ENCODE assay signal across 16 mouse cellular contexts in the genomic region with DNA sequence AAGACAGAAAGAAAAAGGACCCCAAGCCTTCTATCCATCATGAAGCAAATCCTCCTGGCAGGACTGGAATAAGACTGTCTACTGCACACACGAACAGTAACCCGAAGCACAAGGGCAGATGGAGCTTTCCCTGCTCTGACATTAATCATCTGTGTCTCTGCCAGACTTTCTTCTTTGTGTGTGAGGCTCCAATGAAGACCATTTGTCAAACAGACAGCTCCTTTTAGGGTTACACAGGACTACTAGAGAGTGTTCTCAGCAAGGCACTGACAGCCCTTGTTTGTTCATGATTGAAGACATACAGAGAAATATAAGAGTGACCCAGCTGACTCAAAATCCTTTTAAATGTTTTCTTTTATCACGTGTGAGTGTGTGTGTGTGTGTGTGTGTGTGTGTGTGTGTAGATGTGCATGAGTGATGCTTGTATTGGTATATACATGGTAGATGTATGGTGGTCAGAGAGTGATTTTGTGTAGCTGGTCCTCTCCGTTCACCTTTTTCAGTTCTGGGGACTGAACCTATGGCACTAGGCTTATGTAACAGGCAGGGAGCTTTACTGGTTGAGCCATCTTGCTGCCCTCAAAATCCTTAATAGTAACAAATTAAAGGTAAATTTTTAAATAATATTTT. TPM values are rescaled to one million over a fixed set of nuclear protein-coding genes. Genes with fewer than 3 reads are reported as not detected.
DNase-seq lines count a peak whose midpoint lies in the region; ATAC-seq and TF ChIP-seq lines count a peak whose summit lies in the region.
"Had no signal": no experiment of that assay in that cellular context is flagged by ENCODE, and none has a peak within 500 bp of the region (broad histone marks: within the 10 kb centered on the region; RNA-seq: fewer than 3 reads in every experiment).

No protein-coding gene starts in this region.

- H3K9ac ChIP-seq in embryonic facial prominence, embryonic 11.5 days (replicated peaks; ENCODE audit: low read length), result no peak overlapping the region
- no peak overlapping the region for H3K9ac ChIP-seq in MEL (ENCODE audit: control insufficient read depth, low read depth, low read length, poor library complexity, severe bottlenecking)
- no peak overlapping the region for H3K9ac ChIP-seq in forebrain, embryonic 16.5 days (replicated peaks; ENCODE audit: low read depth, low read length)
- H3K9ac ChIP-seq in neural tube, embryonic 11.5 days (ENCODE audit: low read length), result no peak overlapping the region
- H3K9ac ChIP-seq: embryonic facial prominence, embryonic 12.5 days; heart, embryonic 13.5 days had no signal

- no peak for TF ChIP-seq CTCF in MEL (IDR thresholded peaks at IDR 0.05 in 2 of 3, conservative IDR thresholded peaks at IDR 0.05 in 1 of 3; ENCODE audit: control insufficient read depth in 1 of 3, insufficient read depth in 1 of 3, low read depth in 2 of 3, low read length in 3 of 3, poor library complexity in 1 of 3, severe bottlenecking in 1 of 3)

- H3K4me1 ChIP-seq in embryonic facial prominence, embryonic 11.5 days (ENCODE audit: control insufficient read depth, insufficient read depth, low read length), result no peaks in the 10 kb centered on the region
- no peaks in the 10 kb centered on the region for H3K4me1 ChIP-seq in embryonic facial prominence, embryonic 10.5 days
- no peaks in the 10 kb centered on the region for H3K4me1 ChIP-seq in MEL (ENCODE audit: control insufficient read depth in 1 of 2, insufficient read depth in 2 of 2, low read length in 2 of 2)
- H3K4me1 ChIP-seq in forebrain, embryonic 16.5 days (replicated peaks; ENCODE audit: control insufficient read depth, insufficient read depth, low read length), result 0 out of 2 replicates have a peak, but pooled peaks cover 3% of the 10 kb centered on the region
- peaks cover 11% of the 10 kb centered on the region; the same call in 1 of the 2 replicates for H3K4me1 ChIP-seq in neural tube, embryonic 11.5 days (ENCODE audit: control insufficient read depth, insufficient read depth, low read length)
- H3K4me1 ChIP-seq: embryonic facial prominence, embryonic 12.5 days had no signal

- no peak for DNase-seq in embryonic facial prominence, embryonic 11.5 days (ENCODE audit: low spot score)
- no peak for DNase-seq in embryonic facial prominence, embryonic 10.5 days (ENCODE audit: low spot score)
- DNase-seq in MEL (ENCODE audit: low read depth, low spot score), result no peak
- peak; percentile 51 for DNase-seq in neural tube, embryonic 11.5 days (ENCODE audit: low spot score)
- DNase-seq in spleen, postnatal 14 days (ENCODE audit: low spot score in 2 of 2), result no peak
- no peak for DNase-seq in urinary bladder, postnatal 14 days (ENCODE audit: low spot score)
- DNase-seq in urinary bladder, postnatal 10 days (ENCODE audit: low spot score), result no peak
- DNase-seq: adrenal gland, adult 8-10 months; gastrocnemius, adult 2 months; liver; lung, postnatal 4 days; retina, postnatal 1 day had no signal

- H3K4me2 ChIP-seq in embryonic facial prominence, embryonic 11.5 days (ENCODE audit: low read depth, low read length), result no peak overlapping the region
- H3K4me2 ChIP-seq in forebrain, embryonic 16.5 days (ENCODE audit: low read length), result no peak overlapping the region
- H3K4me2 ChIP-seq in neural tube, embryonic 11.5 days (ENCODE audit: low read depth), result no peak overlapping the region
- H3K4me2 ChIP-seq: embryonic facial prominence, embryonic 12.5 days; heart, embryonic 13.5 days had no signal

- TF ChIP-seq EP300 in MEL (IDR thresholded peaks at IDR 0.05; ENCODE audit: low read depth in 1 of 2, low read length in 2 of 2), result no peak

- H3K36me3 ChIP-seq in embryonic facial prominence, embryonic 11.5 days (replicated peaks; ENCODE audit: control insufficient read depth, insufficient read depth, low read depth, low read length), result no peaks in the 10 kb centered on the region
- no peaks in the 10 kb centered on the region for H3K36me3 ChIP-seq in embryonic facial prominence, embryonic 10.5 days (replicated peaks)
- H3K36me3 ChIP-seq in MEL (ENCODE audit: control insufficient read depth in 1 of 2, insufficient read depth in 2 of 2, low read length in 2 of 2), result peaks cover 2 to 16% of the 10 kb centered on the region in 2 experiments
- H3K36me3 ChIP-seq in forebrain, embryonic 16.5 days (ENCODE audit: control insufficient read depth, insufficient read depth), result no peaks in the 10 kb centered on the region
- no peaks in the 10 kb centered on the region for H3K36me3 ChIP-seq in neural tube, embryonic 11.5 days (ENCODE audit: control insufficient read depth, insufficient read depth, low read length)
- H3K36me3 ChIP-seq: embryonic facial prominence, embryonic 12.5 days; heart, embryonic 13.5 days had no signal

- ATAC-seq in embryonic facial prominence, embryonic 11.5 days (replicated peaks; ENCODE audit: insufficient number of reproducible peaks, low FRiP score, low TSS enrichment, low read depth), result 0 out of 2 replicates have a peak, but pooled peaks have one; percentile 62
- ATAC-seq in forebrain, embryonic 16.5 days, result peak; percentile 54
- ATAC-seq in neural tube, embryonic 11.5 days (ENCODE audit: insufficient read depth, low FRiP score, low TSS enrichment), result peak; percentile 88
- ATAC-seq: intestine, embryonic 16.5 days had no signal

- no peak for TF ChIP-seq RAD21 in MEL (IDR thresholded peaks at IDR 0.05; ENCODE audit: low read depth, low read length)

- H3K9me3 ChIP-seq in embryonic facial prominence, embryonic 11.5 days (replicated peaks; ENCODE audit: control insufficient read depth, low read length), result no peaks in the 10 kb centered on the region
- no peaks in the 10 kb centered on the region for H3K9me3 ChIP-seq in embryonic facial prominence, embryonic 10.5 days
- H3K9me3 ChIP-seq in MEL (replicated peaks; ENCODE audit: insufficient read depth, low read length), result no peaks in the 10 kb centered on the region
- no peaks in the 10 kb centered on the region for H3K9me3 ChIP-seq in forebrain, embryonic 16.5 days (ENCODE audit: control insufficient read depth, low read length)
- H3K9me3 ChIP-seq in neural tube, embryonic 11.5 days (ENCODE audit: control insufficient read depth, low read length), result no peaks in the 10 kb centered on the region
- H3K9me3 ChIP-seq: embryonic facial prominence, embryonic 12.5 days; heart, embryonic 13.5 days had no signal

- no peak overlapping the region for H3K27ac ChIP-seq in embryonic facial prominence, embryonic 11.5 days (replicated peaks; ENCODE audit: low read depth, low read length)
- H3K27ac ChIP-seq in embryonic facial prominence, embryonic 10.5 days (replicated peaks), result no peak overlapping the region
- H3K27ac ChIP-seq in MEL (ENCODE audit: control insufficient read depth, low read depth, low read length), result no peak overlapping the region
- no peak overlapping the region for H3K27ac ChIP-seq in forebrain, embryonic 16.5 days (ENCODE audit: low read length)
- H3K27ac ChIP-seq in neural tube, embryonic 11.5 days (ENCODE audit: low read depth, low read length), result no peak overlapping the region
- H3K27ac ChIP-seq: embryonic facial prominence, embryonic 12.5 days; gastrocnemius, adult 2 months; heart, embryonic 13.5 days had no signal

- WGBS in embryonic facial prominence, embryonic 11.5 days, result 56% methylated on average over 4 of the region's 4 CpGs
- WGBS in embryonic facial prominence, embryonic 10.5 days, result 72% methylated on average over 4 of the region's 4 CpGs
- WGBS in forebrain, embryonic 16.5 days, result 49% methylated on average over 4 of the region's 4 CpGs
- WGBS in neural tube, embryonic 11.5 days, result 12% methylated on average over 4 of the region's 4 CpGs

- no peak for TF ChIP-seq POLR2A in MEL (IDR thresholded peaks at IDR 0.05; ENCODE audit: control insufficient read depth in 1 of 2, insufficient read depth in 1 of 2, low read depth in 1 of 2, low read length in 2 of 2, poor library complexity in 1 of 2)

- H3K79me2 ChIP-seq in MEL (ENCODE audit: control insufficient read depth, insufficient read depth, low read length, poor library complexity), result 0 out of 2 replicates have a peak, but pooled peaks cover 4% of the 10 kb centered on the region

- H3K27me3 ChIP-seq in embryonic facial prominence, embryonic 11.5 days (ENCODE audit: control insufficient read depth, insufficient read depth, low read length), result no peaks in the 10 kb centered on the region
- no peaks in the 10 kb centered on the region for H3K27me3 ChIP-seq in embryonic facial prominence, embryonic 10.5 days (replicated peaks; ENCODE audit: low read depth, poor library complexity, severe bottlenecking)
- no peaks in the 10 kb centered on the region for H3K27me3 ChIP-seq in MEL (ENCODE audit: control insufficient read depth in 1 of 2, insufficient read depth in 2 of 2, low read length in 2 of 2)
- no peaks in the 10 kb centered on the region for H3K27me3 ChIP-seq in forebrain, embryonic 16.5 days (replicated peaks; ENCODE audit: control insufficient read depth, insufficient read depth, low read length)
- H3K27me3 ChIP-seq in neural tube, embryonic 11.5 days (ENCODE audit: control insufficient read depth, insufficient read depth, low read length), result no peaks in the 10 kb centered on the region
- H3K27me3 ChIP-seq: embryonic facial prominence, embryonic 12.5 days; heart, embryonic 13.5 days had no signal

- no peak overlapping the region for H3K4me3 ChIP-seq in embryonic facial prominence, embryonic 11.5 days (ENCODE audit: low read depth, low read length)
- H3K4me3 ChIP-seq in embryonic facial prominence, embryonic 10.5 days, result no peak overlapping the region
- H3K4me3 ChIP-seq in MEL (ENCODE audit: control insufficient read depth in 1 of 2, insufficient read depth in 1 of 2, low read depth in 2 of 2, low read length in 2 of 2), result no peak overlapping the region
- no peak overlapping the region for H3K4me3 ChIP-seq in forebrain, embryonic 16.5 days (replicated peaks; ENCODE audit: low read length)
- no peak overlapping the region for H3K4me3 ChIP-seq in neural tube, embryonic 11.5 days (ENCODE audit: low read depth, low read length)
- H3K4me3 ChIP-seq: embryonic facial prominence, embryonic 12.5 days; gastrocnemius, adult 2 months; heart, embryonic 13.5 days had no signal

RNA-seq across cellular contexts. Expression of a gene that starts 21.8 kb away (rescaled TPM):
- 4.9 and 5.1 TPM in 2 replicates for polyA plus RNA-seq in embryonic facial prominence, embryonic 11.5 days (2014; fragmentation: Nextera tagmentation; extraction: Ambion mirVana)
- polyA plus RNA-seq in embryonic facial prominence, embryonic 10.5 days (2016; fragmentation: Nextera tagmentation; extraction: Ambion mirVana), result 2.7 and 3.9 TPM in 2 replicates
- 22.2 and 30.2 TPM in 2 replicates for total RNA-seq in MEL (2012; rRNA removed)
- polyA plus RNA-seq in MEL (2012; ENCODE audit: insufficient read depth in 1 of 2, insufficient read length in 2 of 2, low read depth in 1 of 2, low replicate concordance in 2 of 2, missing spikeins in 1 of 2), result 10 to 100 TPM in 1 of 2 experiments, not detected in 1; 32.0 TPM
- 10.2 and 10.5 TPM in 2 replicates for polyA plus RNA-seq in forebrain, embryonic 16.5 days (2015; fragmentation: Nextera tagmentation; extraction: Ambion mirVana)
- polyA plus RNA-seq in neural tube, embryonic 11.5 days (2014; fragmentation: Nextera tagmentation; extraction: Ambion mirVana), result 7.1 and 9.0 TPM in 2 replicates

RNA-seq across cellular contexts. Expression of a gene that starts 37.0 kb away (rescaled TPM):
- polyA plus RNA-seq in embryonic facial prominence, embryonic 11.5 days (2014; fragmentation: Nextera tagmentation; extraction: Ambion mirVana), result 62.8 and 66.9 TPM in 2 replicates
- 60.6 and 64.6 TPM in 2 replicates for polyA plus RNA-seq in embryonic facial prominence, embryonic 10.5 days (2016; fragmentation: Nextera tagmentation; extraction: Ambion mirVana)
- total RNA-seq in MEL (2012; rRNA removed), result 52.4 and 65.0 TPM in 2 replicates
- polyA plus RNA-seq in MEL (2012; ENCODE audit: insufficient read depth in 1 of 2, insufficient read length in 2 of 2, low read depth in 1 of 2, low replicate concordance in 2 of 2, missing spikeins in 1 of 2), result 100 to 1,000 TPM in 1 of 2 experiments, not detected in 1; 107 TPM
- 83.0 and 83.1 TPM in 2 replicates for polyA plus RNA-seq in forebrain, embryonic 16.5 days (2015; fragmentation: Nextera tagmentation; extraction: Ambion mirVana)
- 71.2 and 78.0 TPM in 2 replicates for polyA plus RNA-seq in neural tube, embryonic 11.5 days (2014; fragmentation: Nextera tagmentation; extraction: Ambion mirVana)
